Mouse (Mus musculus) neural tube, embryonic 13.5 days (tissue): ENCODE data around the gene Lrrc20. TPM values are rescaled to one million over a fixed set of nuclear protein-coding genes. Genes with fewer than 3 reads are reported as not detected.

Experiments used
- ATAC-seq: fragments of 200-750 bp; cut with Nextera tagmentation; 2 replicates; pipeline ENCODE4 v1.8.0; 2017; ENCODE audit warnings: low read depth, mild to moderate bottlenecking, moderate TSS enrichment, moderate library complexity
- H3K27ac ChIP-seq: fragments of 300-500 bp; sonication (generic); replicated peaks from 2 replicates; pipeline ENCODE4 v1.5.1; 2015; ENCODE audit warnings: moderate library complexity, mild to moderate bottlenecking, inconsistent platforms
- H3K27me3 ChIP-seq: fragments of 300-500 bp; sonication (generic); 2 replicates; pipeline ENCODE4 v1.6.1; 2015; ENCODE audit warnings: mild to moderate bottlenecking, inconsistent platforms
- H3K36me3 ChIP-seq: fragments of 300-500 bp; sonication (generic); 2 replicates; pipeline ENCODE4 v1.6.1; 2015; ENCODE audit warnings: mild to moderate bottlenecking, inconsistent platforms
- H3K4me1 ChIP-seq: fragments of 300-500 bp; sonication (generic); replicated peaks from 2 replicates; pipeline ENCODE4 v1.6.1; 2015; ENCODE audit warnings: inconsistent platforms
- H3K4me2 ChIP-seq: fragments of 300-500 bp; sonication (generic); 2 replicates; pipeline ENCODE4 v1.6.1; 2015; ENCODE audit warnings: inconsistent platforms, mild to moderate bottlenecking, moderate library complexity
- H3K4me3 ChIP-seq: fragments of 300-500 bp; sonication (generic); 2 replicates; pipeline ENCODE4 v1.5.1; 2015; ENCODE audit warnings: mild to moderate bottlenecking, inconsistent platforms
- H3K9ac ChIP-seq: fragments of 300-500 bp; sonication (generic); 2 replicates; pipeline ENCODE4 v1.6.1; 2015; ENCODE audit warnings: moderate library complexity, mild to moderate bottlenecking, inconsistent platforms
- H3K9me3 ChIP-seq: fragments of 300-500 bp; sonication (generic); 2 replicates; pipeline ENCODE4 v1.6.1; 2016; ENCODE audit warnings: inconsistent platforms
- WGBS: fragments of 180-500 bp; shearing (Covaris S2); methylation state at CpG from one replicate; pipeline ENCODE4 v1.1.7; 2015; 5-methylcytosine and 5-hydroxymethylcytosine counted together
- polyA plus RNA-seq: library from polyadenylated mRNA; unstranded; fragments of >200 nt; fragmentation: Nextera tagmentation; extraction: Ambion mirVana; gene quantifications from 2 replicates; pipeline ENCODE4 v1.2.1, GENCODE M21; 2015

The Lrrc20 gene
- polyA plus RNA-seq, 1 experiment from 2014 or later = 15.0 TPM

DNA sequence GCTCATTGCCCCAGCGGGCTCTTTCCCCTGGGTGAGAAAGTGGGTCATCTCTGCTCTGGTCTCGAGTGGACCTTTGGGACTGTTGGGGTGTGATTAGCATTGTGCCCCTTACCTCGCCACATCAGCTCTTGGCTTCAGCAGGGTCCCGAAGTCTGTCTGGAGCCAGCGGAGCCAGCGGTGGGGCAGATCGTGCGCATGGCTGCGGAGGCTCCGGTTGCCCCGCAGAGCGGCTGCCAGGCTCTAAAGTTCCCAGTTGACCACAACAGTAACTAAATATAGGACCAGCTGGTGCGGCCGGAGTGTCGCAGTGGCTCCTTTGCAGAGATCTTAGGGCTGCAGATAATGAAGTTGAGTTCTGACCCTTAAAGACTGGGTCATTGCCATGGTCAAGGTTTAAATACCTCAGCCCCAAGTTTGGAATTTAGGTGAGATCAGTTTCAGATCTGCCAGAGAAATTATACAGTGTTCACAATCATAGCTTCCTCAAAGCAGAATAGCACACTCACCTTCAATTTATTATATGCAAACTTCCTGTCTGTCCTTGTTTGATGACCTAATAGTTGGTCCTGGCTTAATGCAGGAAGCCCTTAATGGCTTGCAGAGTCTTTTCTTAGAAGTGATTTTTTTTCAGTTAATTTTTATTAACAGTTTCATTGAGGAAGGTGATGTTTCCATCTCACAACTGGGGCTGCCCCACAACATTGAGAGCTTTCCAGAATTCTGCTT is 1.0 kb downstream of the Lrrc20 start:
- H3K9me3 ChIP-seq = no peaks in the 10 kb centered on the region
- H3K27me3 ChIP-seq = 0 out of 2 replicates have a peak, but pooled peaks cover 5% of the 10 kb centered on the region
- H3K9ac ChIP-seq = peak overlapping the region; percentile 79
- peak overlapping the region; percentile 84; the same call in 1 of the 2 replicates for H3K27ac ChIP-seq
- H3K4me1 ChIP-seq = peaks cover 31% of the 10 kb centered on the region
- peak overlapping the region; percentile 85 for H3K4me2 ChIP-seq
- 2% methylated on average over 15 of the region's 15 CpGs for WGBS
- ATAC-seq = no peak; the same call in 1 of the 2 replicates
- no peaks in the 10 kb centered on the region for H3K36me3 ChIP-seq
- H3K4me3 ChIP-seq = peak overlapping the region; percentile 82

DNA sequence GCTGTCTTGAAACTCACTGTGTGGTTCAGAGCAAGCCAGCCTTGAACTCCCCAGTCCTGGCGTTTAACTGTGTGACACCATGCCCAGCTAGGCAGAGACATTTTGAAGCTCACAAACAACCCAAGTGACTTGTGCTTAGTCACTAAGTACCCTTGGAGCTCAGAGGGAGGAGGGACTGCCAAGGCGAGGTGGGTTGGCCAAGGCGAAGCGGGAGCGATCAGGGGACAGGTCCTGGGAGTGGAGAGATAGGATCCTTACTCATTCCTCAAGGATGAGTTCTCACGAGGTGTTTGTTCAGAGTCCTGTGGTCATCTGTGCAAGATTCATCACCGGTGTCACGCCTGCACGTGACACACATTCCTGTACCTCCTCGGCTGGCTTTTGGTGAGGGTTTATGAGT is 3.9 kb downstream of the Lrrc20 start:
- Histone ChIP-seq H3K4me1 (peaks cover 26% of the 10 kb centered on the region), H3K9ac (no peak overlapping the region), H3K27me3 (0 out of 2 replicates have a peak, but pooled peaks cover 5% of the 10 kb centered on the region), H3K9me3 (no peaks in the 10 kb centered on the region), H3K4me2 (no peak overlapping the region), H3K27ac (no peak overlapping the region), H3K36me3 (no peaks in the 10 kb centered on the region), H3K4me3 (no peak overlapping the region)
- no peak for ATAC-seq
- 88% methylated on average over 10 of the region's 10 CpGs for WGBS

DNA sequence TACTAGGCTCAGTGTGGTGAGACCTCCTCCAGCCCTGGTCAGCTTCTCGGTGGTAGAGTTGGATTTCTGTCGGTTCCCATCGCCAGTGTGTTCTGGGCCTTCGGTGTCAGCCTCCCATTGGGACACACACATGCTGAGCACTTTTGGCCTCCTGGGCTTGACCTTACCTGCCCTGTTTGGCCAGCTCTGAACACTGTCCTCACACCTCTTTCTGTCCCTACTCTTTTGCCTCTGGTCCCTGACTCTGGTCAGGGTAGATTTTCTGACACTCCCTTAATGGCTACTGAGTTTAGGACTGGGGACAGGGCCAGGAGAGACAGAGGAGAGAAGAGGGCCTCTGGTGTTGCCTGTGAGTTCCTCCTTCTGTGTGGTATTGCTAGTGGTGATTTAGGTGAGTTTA is 4.3 kb downstream of the Lrrc20 start:
- WGBS = 91% methylated on average over 4 of the region's 4 CpGs
- Histone ChIP-seq H3K4me2 (no peak overlapping the region), H3K9ac (no peak overlapping the region), H3K36me3 (no peaks in the 10 kb centered on the region), H3K9me3 (no peaks in the 10 kb centered on the region), H3K27ac (no peak overlapping the region), H3K4me3 (no peak overlapping the region), H3K27me3 (0 out of 2 replicates have a peak, but pooled peaks cover 5% of the 10 kb centered on the region), H3K4me1 (peaks cover 21% of the 10 kb centered on the region)
- no peak for ATAC-seq

DNA sequence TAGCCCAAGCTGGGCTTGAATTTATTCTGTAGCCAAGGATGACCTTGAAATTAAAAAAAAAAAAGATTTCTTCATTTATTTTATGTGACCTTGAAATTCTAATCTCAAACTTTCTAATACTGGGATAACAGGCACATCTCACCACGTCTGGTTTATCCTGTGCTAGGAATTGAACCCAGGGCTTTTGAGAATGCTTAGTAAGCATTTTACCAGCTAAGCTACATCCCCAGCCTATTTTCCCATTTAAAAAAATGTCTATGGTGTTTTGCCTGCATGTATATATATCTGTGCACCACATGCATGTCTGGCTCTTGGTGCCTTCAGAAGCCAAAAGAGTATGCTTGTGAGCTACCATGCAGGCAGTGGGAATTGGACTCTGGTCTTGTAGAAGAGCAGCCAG is 4.9 kb downstream of the Lrrc20 start:
- no peak overlapping the region for H3K4me3 ChIP-seq

DNA sequence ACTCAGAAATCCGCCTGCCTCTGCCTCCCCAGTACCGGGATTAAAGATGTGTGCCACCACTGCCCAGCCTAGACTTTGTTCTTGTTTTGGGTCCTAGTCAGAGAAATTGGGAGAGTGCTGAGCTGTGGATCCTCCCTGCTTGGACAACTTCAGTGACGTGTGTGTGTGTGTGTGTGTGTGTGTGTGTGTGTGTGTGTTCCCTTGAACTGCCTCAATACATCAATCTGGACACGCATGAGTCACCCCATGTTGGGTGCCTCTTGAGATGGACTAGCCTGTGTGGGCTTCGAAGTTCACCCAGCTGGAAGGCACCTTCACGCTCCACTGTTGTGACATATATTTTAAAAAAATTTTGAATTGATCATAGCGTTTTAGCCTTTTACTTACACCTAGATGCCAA is 7.2 kb downstream of the Lrrc20 start:
- Histone ChIP-seq H3K36me3 (no peaks in the 10 kb centered on the region), H3K27ac (no peak overlapping the region), H3K4me3 (no peak overlapping the region), H3K4me1 (0 out of 2 replicates have a peak, but pooled peaks cover under 1% of the 10 kb centered on the region), H3K9me3 (no peaks in the 10 kb centered on the region), H3K9ac (no peak overlapping the region), H3K27me3 (no peaks in the 10 kb centered on the region), H3K4me2 (no peak overlapping the region)
- 83% methylated on average over 7 of the region's 7 CpGs for WGBS
- no peak for ATAC-seq

More for the DNA sequence above, 4.9 kb downstream of the Lrrc20 start:
- Histone ChIP-seq H3K4me2 (no peak overlapping the region), H3K27ac (no peak overlapping the region), H3K4me1 (peaks cover 18% of the 10 kb centered on the region), H3K9me3 (no peaks in the 10 kb centered on the region), H3K36me3 (no peaks in the 10 kb centered on the region), H3K27me3 (0 out of 2 replicates have a peak, but pooled peaks cover 5% of the 10 kb centered on the region), H3K9ac (no peak overlapping the region)
- 72% methylated on average over 1 of the region's 1 CpGs for WGBS
- ATAC-seq = no peak

DNA sequence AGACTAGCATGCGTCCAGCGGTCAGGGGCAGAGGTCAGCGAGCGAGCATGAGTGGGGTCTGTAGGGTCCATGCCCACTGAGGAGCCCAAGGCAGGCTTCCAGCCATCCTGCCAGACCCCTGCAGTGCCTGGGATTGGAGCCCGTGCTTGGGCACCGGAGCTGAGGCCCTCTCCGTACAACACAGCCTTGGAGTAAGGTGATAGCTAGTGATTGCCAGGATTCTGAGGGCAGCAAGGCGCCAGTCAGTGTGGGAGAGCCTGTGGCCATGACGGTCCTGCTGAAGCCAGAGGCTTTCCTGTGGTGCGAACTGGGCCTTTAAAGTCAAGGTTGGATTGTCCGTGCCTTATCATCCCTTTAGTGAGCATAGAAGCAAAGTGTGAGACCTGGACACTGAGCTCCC is 9.2 kb downstream of the Lrrc20 start:
- H3K4me1 ChIP-seq = no peaks in the 10 kb centered on the region
- no peak overlapping the region for H3K27ac ChIP-seq
- no peaks in the 10 kb centered on the region for H3K9me3 ChIP-seq
- H3K4me2 ChIP-seq = no peak overlapping the region
- 78% methylated on average over 11 of the region's 11 CpGs for WGBS
- no peak overlapping the region for H3K9ac ChIP-seq
- H3K4me3 ChIP-seq = no peak overlapping the region
- ATAC-seq = no peak
- H3K36me3 ChIP-seq = no peaks in the 10 kb centered on the region
- H3K27me3 ChIP-seq = no peaks in the 10 kb centered on the region

DNA sequence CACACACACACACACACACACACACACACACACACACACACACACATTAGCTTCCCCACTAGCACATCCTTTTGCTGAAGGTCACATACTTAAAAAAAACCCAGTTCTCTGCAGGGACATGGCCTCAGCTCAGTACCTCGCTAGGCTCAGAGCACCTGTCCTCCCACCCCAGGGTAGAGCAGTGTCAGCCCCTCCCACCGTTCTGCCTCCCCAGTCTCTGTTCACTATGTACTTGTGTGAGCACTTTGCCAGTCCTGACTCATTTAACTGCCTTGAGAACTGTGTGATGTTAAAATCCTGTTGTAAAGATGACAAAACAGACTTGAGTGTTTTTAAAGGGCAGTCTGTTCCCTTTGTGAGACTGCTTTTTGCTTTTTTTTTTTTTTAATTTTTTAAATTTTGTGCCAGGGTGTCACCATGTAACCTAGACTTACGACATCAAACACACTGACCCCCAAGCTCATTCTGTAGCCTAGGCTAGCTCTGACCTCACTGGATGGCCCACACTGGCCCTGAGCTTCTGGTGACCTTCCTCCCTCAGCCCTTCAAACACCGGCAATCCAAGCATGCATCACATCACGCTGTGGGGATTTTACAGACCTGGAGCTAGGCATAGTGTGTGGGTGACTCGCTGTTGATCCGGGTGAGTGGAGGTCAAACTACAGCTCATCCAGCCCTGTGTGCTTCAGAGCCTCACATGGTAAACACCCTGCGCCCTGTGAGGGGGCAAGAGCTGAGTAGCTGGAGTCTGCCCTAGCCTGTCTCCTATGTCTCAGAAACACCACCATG is 11.1 kb downstream of the Lrrc20 start:
- H3K9me3 ChIP-seq = no peaks in the 10 kb centered on the region
- H3K9ac ChIP-seq = no peak overlapping the region
- no peaks in the 10 kb centered on the region for H3K36me3 ChIP-seq
- no peak overlapping the region for H3K27ac ChIP-seq
- no peak overlapping the region for H3K4me2 ChIP-seq
- no peak overlapping the region for H3K4me3 ChIP-seq
- no peaks in the 10 kb centered on the region for H3K27me3 ChIP-seq
- no peaks in the 10 kb centered on the region for H3K4me1 ChIP-seq
- no peak for ATAC-seq
- 87% methylated on average over 8 of the region's 8 CpGs for WGBS

DNA sequence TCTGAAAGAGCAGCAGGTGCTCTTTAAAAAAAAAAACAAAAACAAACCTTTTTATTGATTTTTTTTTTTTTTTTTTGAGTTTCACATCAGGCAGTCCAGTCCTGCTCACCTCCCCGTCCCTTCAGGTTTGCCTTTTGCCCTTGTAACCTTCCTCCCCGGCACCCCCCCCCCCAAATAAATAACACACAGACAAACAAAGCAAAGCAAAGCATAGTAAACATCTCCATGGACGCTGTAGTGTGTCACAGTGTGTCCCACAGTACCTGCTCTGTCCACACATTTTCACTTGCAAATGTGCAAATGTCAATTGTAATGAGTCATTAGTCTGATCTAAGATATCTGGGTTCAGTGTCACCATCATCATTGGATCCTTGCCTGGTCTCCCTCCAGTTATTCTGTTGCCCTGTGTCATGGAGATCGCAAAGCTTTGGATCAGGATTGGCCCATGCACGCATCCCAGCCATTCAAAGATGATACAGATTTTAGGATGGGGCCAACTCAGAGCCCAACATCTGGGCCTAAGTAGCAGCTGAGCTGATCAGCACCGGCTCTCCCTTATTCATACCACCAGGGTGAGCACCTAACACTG is 13.0 kb downstream of the Lrrc20 start:
- H3K27me3 ChIP-seq = no peaks in the 10 kb centered on the region
- no peak overlapping the region for H3K27ac ChIP-seq
- H3K36me3 ChIP-seq = no peaks in the 10 kb centered on the region
- no peak overlapping the region for H3K4me2 ChIP-seq
- H3K9me3 ChIP-seq = no peaks in the 10 kb centered on the region
- ATAC-seq = no peak
- WGBS = 84% methylated on average over 6 of the region's 6 CpGs
- no peak overlapping the region for H3K4me3 ChIP-seq
- H3K4me1 ChIP-seq = no peaks in the 10 kb centered on the region
- H3K9ac ChIP-seq = no peak overlapping the region

DNA sequence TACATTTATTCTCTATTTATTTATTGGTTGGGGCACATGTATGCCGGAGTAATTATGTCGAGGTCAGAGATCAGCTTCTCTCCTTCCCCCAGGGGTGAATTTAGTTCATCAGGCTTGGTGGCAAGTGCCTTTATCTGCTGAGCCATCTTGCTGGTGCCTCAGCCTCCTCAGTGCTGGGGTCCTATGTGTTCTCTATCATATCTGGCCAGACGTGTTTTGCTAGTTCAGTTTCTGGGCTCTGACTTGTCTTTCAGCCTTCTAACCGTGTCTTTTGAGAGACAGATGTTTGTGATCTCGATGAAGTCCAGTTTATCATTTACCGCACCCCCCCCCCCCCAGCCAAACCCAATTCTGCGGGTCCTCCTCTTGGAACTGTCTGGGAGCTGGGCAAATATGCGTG is 16.0 kb downstream of the Lrrc20 start:
- Histone ChIP-seq H3K9ac (no peak overlapping the region), H3K4me3 (no peak overlapping the region), H3K36me3 (no peaks in the 10 kb centered on the region), H3K27ac (no peak overlapping the region), H3K4me1 (peaks cover 13% of the 10 kb centered on the region; the same call in 1 of the 2 replicates), H3K4me2 (no peak overlapping the region), H3K27me3 (no peaks in the 10 kb centered on the region), H3K9me3 (no peaks in the 10 kb centered on the region)
- no peak for ATAC-seq
- WGBS = 52% methylated on average over 8 of the region's 8 CpGs

DNA sequence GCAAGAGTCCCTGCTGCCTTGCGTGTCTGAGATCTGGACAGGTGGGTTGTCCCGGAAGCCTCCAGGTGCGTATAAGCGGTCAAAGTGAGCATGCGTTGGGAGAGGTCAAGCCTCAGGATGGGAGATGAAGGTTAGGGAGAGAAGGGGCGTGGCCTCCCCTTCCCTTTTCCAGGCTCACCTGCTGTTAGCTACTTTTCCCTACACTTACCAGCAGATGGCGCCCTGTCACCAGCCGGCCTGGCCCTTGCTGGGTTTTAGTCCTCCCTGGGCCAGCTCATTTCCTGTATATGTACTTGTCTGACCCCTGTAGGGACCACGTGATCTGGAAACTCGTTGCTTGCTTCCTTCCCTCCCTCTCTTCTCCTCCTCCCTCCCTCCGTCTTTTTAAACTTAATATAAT is 16.4 kb downstream of the Lrrc20 start:
- H3K9me3 ChIP-seq = no peaks in the 10 kb centered on the region
- H3K27me3 ChIP-seq = no peaks in the 10 kb centered on the region
- WGBS = 7% methylated on average over 11 of the region's 11 CpGs
- no peak overlapping the region for H3K4me2 ChIP-seq
- no peak overlapping the region for H3K27ac ChIP-seq
- H3K4me1 ChIP-seq = peaks cover 13% of the 10 kb centered on the region; the same call in 1 of the 2 replicates
- H3K9ac ChIP-seq = no peak overlapping the region
- H3K36me3 ChIP-seq = no peaks in the 10 kb centered on the region
- no peak overlapping the region for H3K4me3 ChIP-seq
- ATAC-seq = no peak

DNA sequence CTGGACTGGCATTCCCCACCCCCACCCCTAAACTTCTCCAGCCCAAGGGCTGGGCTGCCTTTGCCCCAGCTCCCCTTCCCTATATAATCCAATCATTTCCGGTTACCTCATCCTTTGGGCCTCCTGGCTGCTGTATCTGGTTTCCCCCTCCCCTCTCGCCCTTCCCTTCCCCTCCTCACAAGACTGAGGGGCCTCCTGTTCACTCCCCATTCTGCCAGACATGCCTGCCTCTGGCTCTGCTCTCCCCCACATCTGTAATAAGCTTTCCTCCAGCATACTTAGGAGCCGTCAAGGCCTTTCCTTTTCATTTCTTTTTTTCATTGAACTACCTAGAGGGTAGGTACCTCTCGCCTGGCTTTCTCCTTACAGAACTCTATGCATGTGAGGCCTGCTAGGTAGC is 19.9 kb downstream of the Lrrc20 start:
- no peaks in the 10 kb centered on the region for H3K27me3 ChIP-seq
- H3K9ac ChIP-seq = peak overlapping the region; percentile 8; the same call in 1 of the 2 replicates
- H3K9me3 ChIP-seq = no peaks in the 10 kb centered on the region
- 74% methylated on average over 4 of the region's 4 CpGs for WGBS
- H3K4me2 ChIP-seq = no peak overlapping the region
- H3K27ac ChIP-seq = peak overlapping the region; percentile 1; the same call in 1 of the 2 replicates
- peaks cover 17% of the 10 kb centered on the region; the same call in 1 of the 2 replicates for H3K4me1 ChIP-seq
- no peaks in the 10 kb centered on the region for H3K36me3 ChIP-seq
- no peak for ATAC-seq
- no peak overlapping the region for H3K4me3 ChIP-seq

DNA sequence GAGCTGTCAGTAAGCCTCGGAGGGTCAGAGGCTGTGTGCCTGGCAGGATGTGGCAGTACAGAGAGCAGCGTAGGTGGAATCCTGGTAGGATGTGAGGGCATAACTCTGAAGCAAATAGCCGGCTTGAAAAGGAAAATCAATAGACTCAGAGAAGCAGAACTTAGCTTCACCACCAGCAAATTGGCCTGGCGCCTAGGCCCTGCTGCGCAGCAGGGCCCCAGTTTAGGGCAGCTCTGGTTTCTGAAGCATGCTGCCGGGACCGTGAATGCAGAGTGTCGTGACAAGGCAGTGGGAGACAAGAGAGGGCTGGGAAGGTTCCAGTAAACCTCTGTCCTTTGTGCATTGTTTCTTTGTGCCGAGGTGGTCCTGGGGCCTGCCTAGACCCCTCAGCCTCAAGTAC is 20.6 kb downstream of the Lrrc20 start:
- no peak overlapping the region for H3K4me3 ChIP-seq
- H3K4me1 ChIP-seq = peaks cover 17% of the 10 kb centered on the region; the same call in 1 of the 2 replicates
- no peaks in the 10 kb centered on the region for H3K9me3 ChIP-seq
- no peak overlapping the region for H3K27ac ChIP-seq
- 56% methylated on average over 9 of the region's 9 CpGs for WGBS
- no peaks in the 10 kb centered on the region for H3K36me3 ChIP-seq
- H3K4me2 ChIP-seq = no peak overlapping the region
- ATAC-seq = no peak
- H3K9ac ChIP-seq = no peak overlapping the region
- H3K27me3 ChIP-seq = no peaks in the 10 kb centered on the region
